Mouse (Mus musculus) G1E (cell line): ENCODE results near the gene Slc5a4a.

Experiments used
- CTCF ChIP-seq: IDR thresholded peaks from 2 replicates; pipeline ENCODE4 v1.5.1; 2012; ENCODE audit warnings: low read depth, low read length, inconsistent platforms, mixed read lengths
- GATA1 ChIP-seq: IDR thresholded peaks from 2 replicates; pipeline ENCODE4 v1.6.1; 2012; ENCODE audit warnings: borderline replicate concordance, low read length, inconsistent platforms, mixed read lengths
- GATA2 ChIP-seq: IDR thresholded peaks from 2 replicates; pipeline ENCODE4 v1.6.1; 2012; ENCODE audit warnings: low read depth, low read length, inconsistent platforms, borderline replicate concordance
- TAL1 ChIP-seq: conservative IDR thresholded peaks from 2 replicates; pipeline ENCODE4 v1.6.1; 2012; ENCODE audit warnings: low read depth, low read length, inconsistent platforms, mixed read lengths

- no peak for TF ChIP-seq CTCF
- no peak for TF ChIP-seq GATA1
- TF ChIP-seq TAL1, result no peak
- no peak for TF ChIP-seq GATA2
Measured at GRCm38 (mm10) chr10:76212121-76212520, 64.9 kb downstream of the Slc5a4a start.
